Mouse (Mus musculus): ENCODE measurements around the gene Pcgf1. TPM values are rescaled to one million over a fixed set of nuclear protein-coding genes. Genes with fewer than 3 reads are reported as not detected.

Gene Pcgf1
- polyA plus RNA-seq, 1 experiment from 2014 or later, result 34.3 TPM

- DNase-seq (ENCODE audit: low spot score) (no peak), ATAC-seq (replicated peaks; ENCODE audit: low FRiP score) (no peak)
- Histone ChIP-seq H3K9ac (ENCODE audit: low read length) (no peak within 1 kb of the TSS), H3K4me1 (replicated peaks; ENCODE audit: control insufficient read depth, insufficient read depth, low read length) (peaks cover 14% of the 10 kb centered on the region; the same call in 1 of the 2 replicates), H3K27me3 (ENCODE audit: control insufficient read depth, insufficient read depth, low read length) (peaks cover 92% of the 10 kb centered on the region), H3K4me2 (ENCODE audit: low read depth, low read length, severe bottlenecking) (peak within 1 kb of the TSS; percentile 24), H3K4me3 (ENCODE audit: low read depth, low read length) (peak within 1 kb of the TSS; percentile 6; the same call in 1 of the 2 replicates), H3K27ac (ENCODE audit: low read depth, low read length) (no peak within 1 kb of the TSS), H3K9me3 (ENCODE audit: control insufficient read depth, low read length) (no peaks in the 10 kb centered on the region), H3K36me3 (ENCODE audit: control insufficient read depth, insufficient read depth, low read length) (no peaks in the 10 kb centered on the region)
- WGBS, result 0% methylated on average over 10 of the region's 10 CpGs
Observed at GRCm38 (mm10) chr6:83070247-83070310, 7.6 kb upstream of the Pcgf1 start, which contains the start of gene Tlx2. TSS of gene Tlx2 (minus strand) at chr6:83070293.

- Histone ChIP-seq H3K9me3 (ENCODE audit: control insufficient read depth, low read length) (no peaks in the 10 kb centered on the region), H3K27ac (ENCODE audit: low read depth, low read length) (no peak overlapping the region), H3K4me1 (replicated peaks; ENCODE audit: control insufficient read depth, insufficient read depth, low read length) (peaks cover 14% of the 10 kb centered on the region; the same call in 1 of the 2 replicates), H3K4me2 (ENCODE audit: low read depth, low read length, severe bottlenecking) (peak overlapping the region; percentile 24), H3K27me3 (ENCODE audit: control insufficient read depth, insufficient read depth, low read length) (peaks cover 89% of the 10 kb centered on the region), H3K9ac (ENCODE audit: low read length) (no peak overlapping the region), H3K36me3 (ENCODE audit: control insufficient read depth, insufficient read depth, low read length) (no peaks in the 10 kb centered on the region), H3K4me3 (ENCODE audit: low read depth, low read length) (peak overlapping the region; percentile 6; the same call in 1 of the 2 replicates)
- peak; percentile 77 for DNase-seq (ENCODE audit: low spot score)
- under 1% methylated on average over 58 of the region's 58 CpGs for WGBS
- ATAC-seq (replicated peaks; ENCODE audit: low FRiP score), result peak; percentile 42; the same call in 1 of the 2 replicates
Observed at GRCm38 (mm10) chr6:83070311-83071219, 7.1 kb upstream of the Pcgf1 start.

GRCm38 (mm10) chr6:83071220-83071619 lies 6.4 kb upstream of the Pcgf1 start:
- 2% methylated on average over 23 of the region's 24 CpGs for WGBS
- peaks cover 88% of the 10 kb centered on the region for H3K27me3 ChIP-seq (ENCODE audit: control insufficient read depth, insufficient read depth, low read length)
- no peak for DNase-seq (ENCODE audit: low spot score)
- no peaks in the 10 kb centered on the region for H3K36me3 ChIP-seq (ENCODE audit: control insufficient read depth, insufficient read depth, low read length)
- H3K4me1 ChIP-seq (replicated peaks; ENCODE audit: control insufficient read depth, insufficient read depth, low read length), result peaks cover 14% of the 10 kb centered on the region; the same call in 1 of the 2 replicates
- no peak overlapping the region for H3K4me3 ChIP-seq (ENCODE audit: low read depth, low read length)
- 0 out of 2 replicates have a peak, but pooled peaks have one; percentile 22 for ATAC-seq (replicated peaks; ENCODE audit: low FRiP score)
- H3K4me2 ChIP-seq (ENCODE audit: low read depth, low read length, severe bottlenecking), result no peak overlapping the region
- H3K9ac ChIP-seq (ENCODE audit: low read length), result no peak overlapping the region
- no peaks in the 10 kb centered on the region for H3K9me3 ChIP-seq (ENCODE audit: control insufficient read depth, low read length)
- H3K27ac ChIP-seq (ENCODE audit: low read depth, low read length), result no peak overlapping the region

- Histone ChIP-seq H3K27ac (ENCODE audit: low read depth, low read length) (no peak overlapping the region), H3K4me2 (ENCODE audit: low read depth, low read length, severe bottlenecking) (no peak overlapping the region), H3K27me3 (ENCODE audit: control insufficient read depth, insufficient read depth, low read length) (peaks cover 56% of the 10 kb centered on the region), H3K4me1 (replicated peaks; ENCODE audit: control insufficient read depth, insufficient read depth, low read length) (peaks cover 10% of the 10 kb centered on the region; the same call in 1 of the 2 replicates), H3K36me3 (ENCODE audit: control insufficient read depth, insufficient read depth, low read length) (no peaks in the 10 kb centered on the region), H3K9me3 (ENCODE audit: control insufficient read depth, low read length) (no peaks in the 10 kb centered on the region), H3K4me3 (ENCODE audit: low read depth, low read length) (no peak overlapping the region), H3K9ac (ENCODE audit: low read length) (no peak overlapping the region)
- DNase-seq (ENCODE audit: low spot score), result peak; percentile 48
- 15% methylated on average over 2 of the region's 2 CpGs for WGBS
- ATAC-seq (replicated peaks; ENCODE audit: low FRiP score), result no peak
Observed at GRCm38 (mm10) chr6:83074979-83075378, 2.7 kb upstream of the Pcgf1 start.

- WGBS, result under 1% methylated on average over 46 of the region's 46 CpGs
- peaks cover 29% of the 10 kb centered on the region for H3K27me3 ChIP-seq (ENCODE audit: control insufficient read depth, insufficient read depth, low read length)
Observed at GRCm38 (mm10) chr6:83078324-83078858, 722 bp downstream of the Pcgf1 start.

GRCm38 (mm10) chr6:83080210-83080609 lies 2.5 kb downstream of the Pcgf1 start:
- H3K27me3 ChIP-seq (ENCODE audit: control insufficient read depth, insufficient read depth, low read length), result peaks cover 34% of the 10 kb centered on the region
- 93% methylated on average over 5 of the region's 5 CpGs for WGBS

More at GRCm38 (mm10) chr6:83078324-83078858, 722 bp downstream of the Pcgf1 start:
- DNase-seq (ENCODE audit: low spot score) (peak; percentile 99), ATAC-seq (replicated peaks; ENCODE audit: low FRiP score) (peak; percentile 93)
- Histone ChIP-seq H3K27ac (ENCODE audit: low read depth, low read length) (peak overlapping the region; percentile 77), H3K36me3 (ENCODE audit: control insufficient read depth, insufficient read depth, low read length) (peaks cover 3% of the 10 kb centered on the region; the same call in 1 of the 2 replicates), H3K4me3 (ENCODE audit: low read depth, low read length) (peak overlapping the region; percentile 71), H3K9me3 (ENCODE audit: control insufficient read depth, low read length) (no peaks in the 10 kb centered on the region), H3K4me1 (replicated peaks; ENCODE audit: control insufficient read depth, insufficient read depth, low read length) (peaks cover 5% of the 10 kb centered on the region; the same call in 1 of the 2 replicates), H3K9ac (ENCODE audit: low read length) (peak overlapping the region; percentile 78), H3K4me2 (ENCODE audit: low read depth, low read length, severe bottlenecking) (peak overlapping the region; percentile 99)

GRCm38 (mm10) chr6:83083497-83083896 lies 5.8 kb downstream of the Pcgf1 start:
- Histone ChIP-seq H3K4me1 (replicated peaks; ENCODE audit: control insufficient read depth, insufficient read depth, low read length) (peaks cover 5% of the 10 kb centered on the region; the same call in 1 of the 2 replicates), H3K9ac (ENCODE audit: low read length) (no peak overlapping the region), H3K4me2 (ENCODE audit: low read depth, low read length, severe bottlenecking) (no peak overlapping the region), H3K27ac (ENCODE audit: low read depth, low read length) (no peak overlapping the region), H3K27me3 (ENCODE audit: control insufficient read depth, insufficient read depth, low read length) (peaks cover 57% of the 10 kb centered on the region), H3K36me3 (ENCODE audit: control insufficient read depth, insufficient read depth, low read length) (peaks cover 3% of the 10 kb centered on the region; the same call in 1 of the 2 replicates), H3K9me3 (ENCODE audit: control insufficient read depth, low read length) (no peaks in the 10 kb centered on the region), H3K4me3 (ENCODE audit: low read depth, low read length) (no peak overlapping the region)
- 6% methylated on average over 5 of the region's 5 CpGs for WGBS
- DNase-seq (ENCODE audit: low spot score) (no peak), ATAC-seq (replicated peaks; ENCODE audit: low FRiP score) (no peak)

More at GRCm38 (mm10) chr6:83080210-83080609, 2.5 kb downstream of the Pcgf1 start:
- Histone ChIP-seq H3K9me3 (ENCODE audit: control insufficient read depth, low read length) (no peaks in the 10 kb centered on the region), H3K9ac (ENCODE audit: low read length) (no peak overlapping the region), H3K4me2 (ENCODE audit: low read depth, low read length, severe bottlenecking) (no peak overlapping the region), H3K4me1 (replicated peaks; ENCODE audit: control insufficient read depth, insufficient read depth, low read length) (peaks cover 5% of the 10 kb centered on the region; the same call in 1 of the 2 replicates), H3K4me3 (ENCODE audit: low read depth, low read length) (no peak overlapping the region), H3K27ac (ENCODE audit: low read depth, low read length) (no peak overlapping the region), H3K36me3 (ENCODE audit: control insufficient read depth, insufficient read depth, low read length) (peaks cover 3% of the 10 kb centered on the region; the same call in 1 of the 2 replicates)
- ATAC-seq (replicated peaks; ENCODE audit: low FRiP score) (no peak), DNase-seq (ENCODE audit: low spot score) (no peak)

- Histone ChIP-seq H3K4me3 (ENCODE audit: low read depth, low read length) (no peak overlapping the region), H3K36me3 (ENCODE audit: control insufficient read depth, insufficient read depth, low read length) (peaks cover 3% of the 10 kb centered on the region; the same call in 1 of the 2 replicates), H3K27ac (ENCODE audit: low read depth, low read length) (no peak overlapping the region), H3K9me3 (ENCODE audit: control insufficient read depth, low read length) (no peaks in the 10 kb centered on the region), H3K4me2 (ENCODE audit: low read depth, low read length, severe bottlenecking) (no peak overlapping the region), H3K27me3 (ENCODE audit: control insufficient read depth, insufficient read depth, low read length) (peaks cover 62% of the 10 kb centered on the region), H3K9ac (ENCODE audit: low read length) (no peak overlapping the region), H3K4me1 (replicated peaks; ENCODE audit: control insufficient read depth, insufficient read depth, low read length) (no peaks in the 10 kb centered on the region; the same call in 1 of the 2 replicates)
- DNase-seq (ENCODE audit: low spot score) (no peak), ATAC-seq (replicated peaks; ENCODE audit: low FRiP score) (no peak)
- 7% methylated on average over 6 of the region's 6 CpGs for WGBS
Observed at GRCm38 (mm10) chr6:83084477-83084876, 6.8 kb downstream of the Pcgf1 start.

Data from forebrain, embryonic 11.5 days (tissue).